Mouse (Mus musculus): ENCODE measurements around the gene Cpa2. TPM values are rescaled to one million over a fixed set of nuclear protein-coding genes. Genes with fewer than 3 reads are reported as not detected.

The Cpa2 gene
- polyA plus RNA-seq, 1 experiment: 1.2 TPM

DNA sequence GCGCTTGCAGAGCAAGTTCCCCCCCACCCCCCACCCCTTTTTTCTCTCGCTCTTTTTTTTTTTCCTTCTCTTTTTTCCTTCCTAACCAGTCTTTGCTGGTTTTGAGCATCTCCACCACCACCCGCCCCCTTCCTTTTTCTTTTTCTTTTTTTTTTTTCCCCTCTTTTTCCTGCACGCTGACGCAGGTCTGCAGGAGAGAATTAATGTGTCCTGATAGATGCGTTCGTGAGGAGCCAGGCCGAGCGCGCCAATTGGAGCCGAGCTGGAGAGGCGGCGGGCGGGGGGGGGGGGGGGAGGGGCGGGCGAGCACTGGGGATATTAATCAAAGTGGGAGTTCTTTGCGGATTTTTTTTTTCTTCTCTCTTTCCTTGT lies 5.9 kb downstream of the Cpa2 start:
- WGBS: 56% methylated on average over 17 of the region's 17 CpGs
- DNase-seq (ENCODE audit: low read depth, low spot score): no peak

DNA sequence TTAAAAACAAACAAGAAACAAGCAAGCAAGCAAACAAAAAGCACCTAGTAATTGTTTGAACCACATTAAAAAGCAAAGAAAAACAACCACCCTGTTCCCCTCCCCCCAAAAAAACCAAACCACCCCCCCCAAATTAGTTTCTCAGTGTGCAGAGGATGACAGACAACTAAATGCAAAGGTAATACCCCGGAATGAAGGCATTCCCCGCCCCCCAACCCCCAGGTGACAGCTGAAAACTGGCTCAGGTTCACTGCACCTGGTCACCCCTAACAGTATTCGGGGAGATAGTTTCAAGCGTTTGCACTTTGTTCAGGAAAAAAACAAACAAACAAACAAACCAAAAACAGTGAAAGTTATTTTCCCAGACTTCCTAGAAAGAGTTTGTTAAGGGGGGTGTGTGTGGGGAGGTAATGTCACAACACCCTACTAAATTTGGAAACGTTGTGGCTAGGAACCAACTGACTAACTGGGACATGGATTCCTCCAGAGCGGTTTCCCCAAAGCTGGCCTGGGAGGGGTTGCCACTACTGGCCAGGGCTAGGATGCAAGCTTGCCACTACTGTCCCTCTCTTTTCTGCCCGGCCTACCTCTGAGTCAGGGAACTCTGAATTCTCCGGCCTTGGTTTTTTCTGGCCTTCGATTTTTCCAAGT lies 6.4 kb downstream of the Cpa2 start:
- no peak for DNase-seq (ENCODE audit: low read depth, low spot score)
- 57% methylated on average over 9 of the region's 9 CpGs for WGBS

- 72% methylated on average over 15 of the region's 15 CpGs for WGBS
- no peak for DNase-seq (ENCODE audit: low read depth, low spot score)
These were observed 7.9 kb downstream of the Cpa2 start for GRCm38 (mm10) chr6:30549231-30549761.

- DNase-seq (ENCODE audit: low read depth, low spot score): no peak
- WGBS: 83% methylated on average over 7 of the region's 7 CpGs
These were observed 9.3 kb downstream of the Cpa2 start for GRCm38 (mm10) chr6:30550496-30551192.

DNA sequence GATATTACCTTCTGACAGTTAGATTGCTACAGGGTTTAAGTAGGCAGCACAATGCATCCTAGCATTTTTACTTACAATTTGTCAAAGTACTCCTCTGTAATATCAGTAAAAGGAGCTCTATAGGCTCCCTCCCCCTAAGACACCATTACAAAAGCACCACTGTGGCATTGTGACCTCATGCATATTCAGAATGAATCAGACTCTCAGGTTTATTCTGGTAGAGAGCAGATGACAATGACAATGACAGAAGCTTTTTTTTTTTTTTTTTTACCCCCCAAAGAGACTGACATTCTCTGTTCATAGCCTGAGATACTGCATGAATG lies 9.8 kb downstream of the Cpa2 start:
- DNase-seq (ENCODE audit: low read depth, low spot score): no peak

DNA sequence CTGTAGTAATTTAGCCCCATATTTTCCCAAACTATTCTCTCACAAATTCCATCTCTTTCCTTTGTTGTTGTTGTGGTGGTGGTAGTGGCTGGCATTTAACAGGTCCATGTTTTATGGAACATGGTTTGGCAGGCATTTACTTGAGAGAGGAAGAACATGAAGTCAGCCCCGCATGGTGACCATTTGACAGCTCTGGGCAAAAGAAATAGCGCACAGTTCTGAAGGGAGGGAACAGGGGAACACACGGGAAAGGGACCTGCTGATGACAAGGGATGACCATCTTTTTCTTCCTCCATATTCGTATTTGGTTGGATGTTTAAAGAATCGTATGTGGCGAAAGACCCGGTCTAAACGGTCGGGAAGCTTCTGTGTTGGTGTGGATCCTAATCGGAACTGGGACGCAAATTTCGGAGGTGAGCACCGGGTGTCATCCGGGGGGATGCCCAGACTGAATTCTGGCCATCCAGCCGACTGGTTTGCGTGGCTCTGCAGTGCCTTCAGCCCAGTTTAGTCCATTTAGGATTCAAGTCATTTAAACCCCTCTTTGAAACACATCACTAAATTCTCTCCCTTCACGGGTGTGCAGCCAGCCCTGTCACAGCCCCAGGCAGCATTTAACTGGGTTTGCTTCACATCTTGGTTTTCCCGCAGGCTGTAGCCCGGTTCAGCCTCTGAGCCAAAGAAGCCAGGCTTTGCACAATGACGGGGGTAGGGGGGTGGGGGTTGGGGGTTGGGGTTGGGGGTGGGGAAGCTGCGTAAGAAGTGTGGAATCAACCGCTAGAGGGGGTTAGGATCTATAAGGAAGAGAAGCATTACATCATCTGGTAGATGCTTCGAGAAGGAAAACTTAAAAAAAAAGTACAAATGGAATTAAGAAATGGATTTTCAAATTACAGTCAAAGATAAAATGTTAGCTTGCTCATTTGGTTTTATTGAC lies 10.5 kb downstream of the Cpa2 start:
- WGBS: 57% methylated on average over 23 of the region's 23 CpGs
- no peak for DNase-seq (ENCODE audit: low read depth, low spot score)

- WGBS: 59% methylated on average over 6 of the region's 6 CpGs
- DNase-seq (ENCODE audit: low read depth, low spot score): no peak
These were observed 11.2 kb downstream of the Cpa2 start for GRCm38 (mm10) chr6:30552628-30553027.

- no peak for DNase-seq (ENCODE audit: low read depth, low spot score)
- WGBS: 90% methylated on average over 7 of the region's 7 CpGs
These were observed 12.1 kb downstream of the Cpa2 start for GRCm38 (mm10) chr6:30553381-30554010.

- WGBS: 85% methylated on average over 5 of the region's 5 CpGs
- no peak for DNase-seq (ENCODE audit: low read depth, low spot score)
These were observed 12.7 kb downstream of the Cpa2 start for GRCm38 (mm10) chr6:30554092-30554491.

- DNase-seq (ENCODE audit: low read depth, low spot score): no peak
- 94% methylated on average over 5 of the region's 5 CpGs for WGBS
These were observed 13.3 kb downstream of the Cpa2 start for GRCm38 (mm10) chr6:30554621-30555170.

- 36% methylated on average over 7 of the region's 9 CpGs for WGBS
- DNase-seq (ENCODE audit: low read depth, low spot score): no peak
These were observed 14.7 kb downstream of the Cpa2 start for GRCm38 (mm10) chr6:30556080-30556479.

DNA sequence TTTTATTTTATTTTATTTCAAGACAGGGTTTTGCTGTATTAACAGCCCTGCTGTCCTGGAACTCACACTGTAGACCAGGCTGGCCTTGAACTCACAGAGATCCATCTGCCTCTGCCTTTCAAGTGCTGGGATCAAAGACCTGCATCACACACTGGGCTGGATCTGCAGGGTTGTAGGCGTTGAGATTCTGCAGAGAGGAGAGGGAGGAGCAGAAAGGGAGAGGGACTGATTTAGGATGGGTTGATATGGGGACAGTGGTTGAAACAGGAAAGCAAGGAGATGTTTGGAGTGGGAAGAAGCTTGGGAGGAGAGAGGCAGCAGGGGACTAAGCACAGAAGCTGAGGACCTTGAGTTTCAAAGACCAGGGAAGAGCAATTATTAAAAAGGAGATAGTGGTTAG lies 18.3 kb downstream of the Cpa2 start:
- 53% methylated on average over 1 of the region's 1 CpGs for WGBS
- no peak for DNase-seq (ENCODE audit: low read depth, low spot score)

GRCm38 (mm10) chr6:30562132-30562531 lies 20.8 kb downstream of the Cpa2 start:
- 71% methylated on average over 4 of the region's 4 CpGs for WGBS
- DNase-seq (ENCODE audit: low read depth, low spot score): no peak

DNA sequence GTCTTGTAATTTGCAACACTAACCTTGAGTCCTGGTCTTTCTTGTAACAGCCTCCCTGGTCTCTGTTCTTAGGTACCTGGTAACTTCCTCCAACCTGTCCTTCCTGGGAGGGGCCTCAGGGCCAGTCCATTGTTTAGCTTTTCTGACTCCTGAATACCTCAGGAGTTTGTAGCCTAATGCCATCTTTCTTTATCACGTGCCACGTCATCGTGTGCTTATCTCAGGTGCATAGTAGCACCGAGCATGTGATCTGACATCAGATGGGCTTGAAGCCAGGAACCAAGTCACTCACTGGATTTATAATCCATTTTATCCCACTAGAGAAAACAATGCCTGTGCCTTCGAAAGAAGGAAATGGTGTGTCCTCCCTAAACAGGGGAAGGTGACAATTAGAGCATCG lies 22.2 kb downstream of the Cpa2 start:
- no peak for DNase-seq (ENCODE audit: low read depth, low spot score)
- 32% methylated on average over 6 of the region's 6 CpGs for WGBS

DNA sequence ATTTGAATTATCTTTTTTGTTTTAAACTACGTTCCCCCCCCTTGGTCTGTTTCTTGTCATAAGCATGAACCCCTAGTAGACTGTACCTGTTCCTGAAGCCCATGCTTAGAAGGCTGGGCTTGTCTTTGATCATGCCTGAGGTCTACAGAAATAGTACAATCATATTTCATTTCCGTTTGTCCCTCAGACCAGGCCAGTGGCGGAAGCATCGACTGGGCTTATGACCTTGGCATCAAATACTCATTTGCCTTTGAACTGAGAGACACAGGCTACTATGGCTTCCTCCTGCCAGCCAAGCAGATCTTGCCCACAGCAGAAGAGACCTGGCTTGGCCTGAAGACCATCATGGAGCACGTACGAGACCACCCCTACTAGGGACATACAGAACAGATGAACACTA lies 22.7 kb downstream of the Cpa2 start:
- DNase-seq (ENCODE audit: low read depth, low spot score): no peak
- WGBS: 94% methylated on average over 6 of the region's 6 CpGs

- WGBS: 72% methylated on average over 5 of the region's 5 CpGs
- DNase-seq (ENCODE audit: low read depth, low spot score): no peak
These were observed 26.7 kb downstream of the Cpa2 start, which contains the start of gene Cpa4 for GRCm38 (mm10) chr6:30568069-30568468. TSS of gene Cpa4 (plus strand) at chr6:30568369.

GRCm38 (mm10) chr6:30569331-30569730 lies 27.9 kb downstream of the Cpa2 start:
- WGBS: 75% methylated on average over 10 of the region's 10 CpGs

DNA sequence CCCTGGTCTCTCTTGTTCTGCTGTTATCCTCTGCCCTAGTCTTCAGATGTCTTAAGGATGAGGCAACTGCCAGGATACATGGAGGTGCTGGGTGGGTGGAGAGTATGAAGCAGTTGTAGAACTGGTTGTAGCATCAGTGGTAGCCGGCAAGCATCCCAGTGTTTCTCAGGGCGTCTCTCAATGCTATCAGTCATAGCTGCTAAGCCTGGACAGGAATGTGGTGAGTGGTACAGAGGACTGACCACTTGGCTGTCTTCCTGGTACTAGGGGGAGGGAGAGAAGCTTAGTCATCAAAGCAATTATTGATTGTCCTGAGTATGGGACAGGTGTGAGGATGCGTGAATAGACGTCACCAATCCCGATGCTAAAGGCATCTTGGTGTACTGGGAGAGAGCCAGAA lies 28.6 kb downstream of the Cpa2 start:
- WGBS: 87% methylated on average over 5 of the region's 5 CpGs

More at GRCm38 (mm10) chr6:30569331-30569730, 27.9 kb downstream of the Cpa2 start:
- DNase-seq (ENCODE audit: low read depth, low spot score): no peak

GRCm38 (mm10) chr6:30572456-30573311 lies 31.3 kb downstream of the Cpa2 start:
- WGBS: 65% methylated on average over 20 of the region's 20 CpGs
- no peak for DNase-seq (ENCODE audit: low read depth, low spot score)

More for the DNA sequence above, 28.6 kb downstream of the Cpa2 start:
- no peak for DNase-seq (ENCODE audit: low read depth, low spot score)

Data from large intestine, adult 2 months (tissue).